Mouse (Mus musculus): ENCODE measurements at regions not wholly inside any gene's neighbourhood (a gene's known extent, or its start where the extent isn't known, plus 50 kb on each side); places are given as distances from the start of the nearest gene placed in this dataset.
A peak's percentile ranks its signal among the peaks of the same experiment; 100 is the strongest.

DNA sequence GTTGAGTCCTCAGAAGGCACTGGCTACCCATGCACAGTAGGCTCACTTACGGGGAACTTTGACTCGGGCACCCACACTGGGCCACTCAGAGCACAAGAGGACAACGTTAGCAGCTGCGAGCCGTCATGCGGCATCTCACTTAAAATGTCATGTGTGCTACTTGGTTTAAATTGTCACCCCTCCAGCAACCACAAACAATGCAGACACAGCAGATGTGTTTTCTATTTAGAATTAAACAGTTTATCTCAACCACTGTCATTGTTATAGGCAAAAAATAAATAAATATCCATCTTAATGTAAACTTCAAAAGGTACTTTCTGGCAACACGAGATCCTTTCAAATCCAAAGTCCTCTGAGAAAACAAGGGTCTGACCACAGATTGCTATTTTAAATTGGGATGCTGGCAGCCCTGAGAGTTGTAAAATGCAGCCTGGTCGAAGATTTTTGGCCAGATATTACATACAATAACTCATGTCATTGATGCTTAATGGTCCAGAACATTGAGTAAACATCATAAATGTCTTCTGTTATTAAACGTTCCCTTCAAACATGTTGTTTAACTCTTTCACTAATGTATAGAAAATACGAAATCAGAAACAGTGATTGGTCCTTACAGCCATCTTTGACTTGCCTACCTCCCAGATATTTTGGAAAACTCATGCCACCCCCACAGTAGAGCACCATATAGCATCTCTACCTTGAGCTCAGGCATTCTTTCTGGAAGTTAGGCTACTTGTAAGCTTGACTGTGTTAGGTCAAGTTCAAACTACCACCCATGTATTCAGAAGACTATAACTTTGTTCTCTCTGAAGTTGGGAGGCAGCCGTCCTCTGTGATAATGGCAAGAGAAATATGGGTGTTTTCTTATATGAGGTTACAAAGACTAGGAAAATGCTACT, 232.8 kb upstream of the Tcf21 start:
- 82% methylated on average over 11 of the region's 11 CpGs for WGBS
- ATAC-seq (ENCODE audit: low FRiP score, low read depth) = no peak
- no peak overlapping the region for H3K4me2 ChIP-seq (replicated peaks)
- no peaks in the 10 kb centered on the region for H3K4me1 ChIP-seq
- no peaks in the 10 kb centered on the region for H3K27me3 ChIP-seq (replicated peaks)
- no peak overlapping the region for H3K27ac ChIP-seq
- no peaks in the 10 kb centered on the region for H3K9me3 ChIP-seq
- no peaks in the 10 kb centered on the region for H3K36me3 ChIP-seq
- no peak overlapping the region for H3K4me3 ChIP-seq
- H3K9ac ChIP-seq = no peak overlapping the region

DNA sequence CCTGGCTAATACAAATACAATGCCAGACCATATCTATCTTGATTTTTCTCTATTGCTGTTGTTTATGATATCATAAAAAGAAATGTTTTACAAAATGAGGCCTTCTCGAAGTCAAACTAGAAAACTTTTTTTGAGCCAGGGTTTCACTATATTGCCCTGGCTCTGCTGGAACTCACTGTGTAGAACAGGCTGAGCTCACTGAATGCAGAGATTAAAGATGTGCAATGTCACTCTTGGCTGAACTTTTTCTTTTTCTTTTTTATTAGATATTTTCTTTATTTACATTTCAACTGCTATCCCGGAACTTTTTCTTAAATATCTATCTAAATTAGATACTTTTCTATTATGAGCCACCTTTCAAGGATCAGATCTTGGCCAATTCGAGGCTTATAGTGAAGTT, 224.5 kb upstream of the Tcf21 start:
- no peak overlapping the region for H3K4me3 ChIP-seq
- H3K9me3 ChIP-seq = no peaks in the 10 kb centered on the region
- no peak overlapping the region for H3K27ac ChIP-seq
- 78% methylated on average over 3 of the region's 3 CpGs for WGBS
- no peaks in the 10 kb centered on the region for H3K27me3 ChIP-seq (replicated peaks)
- H3K36me3 ChIP-seq = no peaks in the 10 kb centered on the region
- no peak overlapping the region for H3K9ac ChIP-seq
- H3K4me2 ChIP-seq (replicated peaks) = no peak overlapping the region
- ATAC-seq (ENCODE audit: low FRiP score, low read depth) = no peak
- H3K4me1 ChIP-seq = no peaks in the 10 kb centered on the region

DNA sequence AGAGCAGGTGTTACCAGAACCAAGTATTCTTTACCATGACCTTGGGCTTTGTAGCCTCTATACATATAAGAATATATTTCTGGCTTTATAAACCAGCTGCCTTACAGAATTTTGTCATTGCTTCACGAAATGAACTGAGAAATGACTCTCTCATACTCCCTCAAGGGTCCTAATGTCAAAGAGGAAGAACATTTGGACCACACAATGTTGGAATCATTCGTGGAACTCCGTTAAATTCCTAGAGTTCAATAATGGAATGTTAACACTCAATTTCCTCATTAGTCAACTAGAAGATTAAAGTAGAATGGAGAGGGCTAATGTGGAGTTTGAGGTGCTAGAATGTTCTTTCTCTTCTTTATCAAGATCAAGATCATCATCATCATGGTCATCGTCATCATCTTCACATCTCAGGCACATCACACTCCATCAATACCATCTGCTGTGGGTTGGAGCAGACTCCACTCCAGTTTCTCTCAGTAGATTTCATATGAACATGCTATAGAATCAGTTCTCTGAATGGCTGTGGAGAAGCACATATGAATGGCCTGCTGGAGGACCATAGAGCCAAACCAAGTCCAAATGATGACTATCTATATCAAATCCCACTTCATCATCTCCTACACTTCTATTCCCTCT, 211.6 kb upstream of the Tcf21 start:
- Histone ChIP-seq H3K9me3 (no peaks in the 10 kb centered on the region), H3K4me2 (replicated peaks) (no peak overlapping the region), H3K27me3 (replicated peaks) (no peaks in the 10 kb centered on the region), H3K4me1 (no peaks in the 10 kb centered on the region), H3K36me3 (no peaks in the 10 kb centered on the region), H3K27ac (no peak overlapping the region), H3K9ac (no peak overlapping the region), H3K4me3 (no peak overlapping the region)
- no peak for ATAC-seq (ENCODE audit: low FRiP score, low read depth)
- 76% methylated on average over 4 of the region's 4 CpGs for WGBS

DNA sequence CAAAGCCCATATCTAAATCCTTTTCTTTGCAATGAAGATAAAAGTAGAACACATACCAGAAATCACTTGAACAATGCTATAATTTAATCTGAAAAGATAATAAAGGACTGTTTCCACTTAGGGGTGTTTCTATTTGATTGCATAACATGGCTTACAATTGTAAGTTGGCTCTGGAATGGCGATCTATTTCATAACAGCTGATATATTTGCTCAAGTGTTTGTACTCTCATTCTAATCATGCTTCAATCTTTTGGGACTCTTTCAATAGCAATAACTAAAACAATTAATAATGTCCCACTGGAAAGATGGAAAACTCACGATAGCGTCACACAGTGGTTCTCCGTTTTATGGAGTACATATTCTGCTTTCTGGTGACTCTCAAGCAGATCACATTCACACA, 208.0 kb upstream of the Tcf21 start:
- WGBS = 87% methylated on average over 4 of the region's 4 CpGs
- H3K4me2 ChIP-seq (replicated peaks) = no peak overlapping the region
- H3K27me3 ChIP-seq (replicated peaks) = no peaks in the 10 kb centered on the region
- H3K4me1 ChIP-seq = no peaks in the 10 kb centered on the region
- H3K9me3 ChIP-seq = no peaks in the 10 kb centered on the region
- H3K4me3 ChIP-seq = no peak overlapping the region
- H3K9ac ChIP-seq = no peak overlapping the region
- no peak overlapping the region for H3K27ac ChIP-seq
- no peaks in the 10 kb centered on the region for H3K36me3 ChIP-seq
- no peak for ATAC-seq (ENCODE audit: low FRiP score, low read depth)

DNA sequence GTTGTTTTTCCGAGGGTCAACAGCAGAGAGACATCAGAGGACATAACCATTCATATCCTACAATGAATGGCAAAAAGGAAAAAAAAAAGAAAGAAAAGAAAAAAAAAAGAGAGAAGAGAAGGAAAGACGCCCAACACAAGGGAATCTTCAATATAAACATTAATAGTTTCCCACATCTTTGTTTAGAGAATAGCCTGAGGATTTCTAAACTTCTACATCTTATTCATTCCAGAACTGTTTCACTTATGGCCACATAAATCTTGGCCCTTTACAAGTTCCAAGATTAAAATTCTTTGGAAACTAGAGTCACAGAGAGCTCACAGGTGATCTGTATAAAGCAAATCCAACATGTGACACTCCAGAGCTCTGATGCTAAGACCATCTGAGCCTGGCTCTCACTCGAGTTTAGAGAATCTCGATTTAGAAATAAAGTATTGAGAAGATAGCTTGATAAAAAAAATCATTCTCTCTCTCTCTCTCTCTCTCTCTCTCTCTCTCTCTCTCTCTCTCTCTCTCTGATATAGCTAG, 197.2 kb upstream of the Tcf21 start:
- no peaks in the 10 kb centered on the region for H3K9me3 ChIP-seq
- no peak overlapping the region for H3K27ac ChIP-seq
- no peak overlapping the region for H3K4me3 ChIP-seq
- H3K4me1 ChIP-seq = 0 out of 2 replicates have a peak, but pooled peaks cover 2% of the 10 kb centered on the region
- no peaks in the 10 kb centered on the region for H3K27me3 ChIP-seq (replicated peaks)
- no peak overlapping the region for H3K9ac ChIP-seq
- H3K36me3 ChIP-seq = no peaks in the 10 kb centered on the region
- ATAC-seq (ENCODE audit: low FRiP score, low read depth) = no peak
- H3K4me2 ChIP-seq (replicated peaks) = no peak overlapping the region
- 79% methylated on average over 4 of the region's 4 CpGs for WGBS

DNA sequence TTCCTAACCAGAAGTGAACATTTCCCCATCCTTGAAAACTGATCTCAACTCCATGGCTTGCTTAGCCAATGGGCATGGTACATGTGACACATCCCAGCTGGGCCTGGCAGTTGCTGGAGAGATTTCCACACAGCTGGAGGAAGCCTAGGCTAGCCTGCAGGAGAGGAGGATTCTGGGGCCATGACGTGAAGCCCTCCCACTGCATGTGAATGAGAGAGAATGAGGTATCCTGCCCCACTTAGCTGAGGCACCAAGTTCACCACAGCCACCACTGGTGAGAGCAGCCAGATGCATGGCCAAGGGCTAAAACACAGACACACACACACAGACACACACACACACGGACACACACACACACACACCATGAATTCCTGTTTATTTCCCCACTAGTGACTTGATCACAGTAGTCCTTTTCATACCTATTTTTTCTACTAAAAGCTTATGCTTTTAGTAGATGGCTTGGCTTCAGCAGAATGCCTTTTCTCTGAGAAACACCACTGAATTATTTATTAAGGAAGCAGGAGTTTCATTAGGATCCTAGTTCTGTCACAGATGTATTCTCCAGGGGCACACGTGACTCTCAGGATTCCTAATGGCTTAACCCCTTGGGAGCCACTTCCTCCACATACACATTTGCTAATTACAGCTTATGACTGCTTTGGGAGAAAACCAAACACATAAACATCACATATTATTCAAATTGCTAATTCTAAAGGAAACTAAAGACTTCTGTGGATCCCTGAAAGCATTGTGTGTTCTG, 196.1 kb upstream of the Tcf21 start:
- WGBS = 52% methylated on average over 3 of the region's 3 CpGs
- no peak overlapping the region for H3K4me2 ChIP-seq (replicated peaks)
- no peak overlapping the region for H3K9ac ChIP-seq
- no peak overlapping the region for H3K4me3 ChIP-seq
- no peaks in the 10 kb centered on the region for H3K9me3 ChIP-seq
- H3K4me1 ChIP-seq = 0 out of 2 replicates have a peak, but pooled peaks cover 2% of the 10 kb centered on the region
- no peak overlapping the region; the same call in 1 of the 2 replicates for H3K27ac ChIP-seq
- H3K27me3 ChIP-seq (replicated peaks) = no peaks in the 10 kb centered on the region
- no peaks in the 10 kb centered on the region for H3K36me3 ChIP-seq
- peak; percentile 85 for ATAC-seq (ENCODE audit: low FRiP score, low read depth)

DNA sequence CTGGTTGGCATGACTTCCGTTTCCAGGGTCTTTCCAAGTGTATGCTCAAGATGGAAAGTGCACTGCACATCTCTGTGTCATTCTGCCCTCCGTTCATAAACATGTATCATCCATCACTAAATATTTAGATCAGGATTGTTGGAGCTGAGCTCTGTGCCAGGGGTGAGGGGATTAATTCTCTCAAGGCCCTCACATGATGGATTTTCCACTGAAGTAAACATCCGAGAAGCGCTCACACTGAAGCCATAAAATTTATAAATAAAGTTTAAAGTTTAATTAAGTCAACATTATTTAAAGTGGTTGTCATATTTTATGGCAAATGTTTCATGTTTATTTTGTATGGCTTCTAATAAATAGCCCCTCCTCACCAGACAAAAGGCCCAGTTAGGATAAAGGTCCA, 190.7 kb upstream of the Tcf21 start:
- no peak overlapping the region for H3K27ac ChIP-seq
- H3K4me3 ChIP-seq = no peak overlapping the region
- no peak overlapping the region for H3K4me2 ChIP-seq (replicated peaks)
- no peaks in the 10 kb centered on the region for H3K9me3 ChIP-seq
- H3K27me3 ChIP-seq (replicated peaks) = no peaks in the 10 kb centered on the region
- H3K9ac ChIP-seq = no peak overlapping the region
- H3K4me1 ChIP-seq = no peaks in the 10 kb centered on the region
- 76% methylated on average over 4 of the region's 4 CpGs for WGBS
- ATAC-seq (ENCODE audit: low FRiP score, low read depth) = no peak
- no peaks in the 10 kb centered on the region for H3K36me3 ChIP-seq

DNA sequence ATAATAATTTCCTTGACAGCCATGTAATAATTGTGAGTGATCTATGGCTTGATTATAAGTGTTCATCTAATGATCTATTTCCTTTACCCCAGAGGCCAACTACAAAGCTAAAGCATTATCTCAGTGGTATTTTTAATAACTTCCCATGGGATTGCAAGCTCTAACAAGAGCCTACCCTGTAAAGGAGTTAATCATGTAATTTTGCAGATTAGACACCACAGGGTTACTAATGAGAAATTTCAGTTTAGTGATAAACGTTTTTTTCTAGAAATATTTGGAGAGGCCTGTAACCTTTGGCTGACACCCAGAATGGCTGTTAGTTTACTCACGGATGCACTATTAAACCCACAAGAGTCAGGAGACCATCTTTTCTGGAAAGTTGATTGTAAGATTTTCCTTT, 190.2 kb upstream of the Tcf21 start:
- no peak for ATAC-seq (ENCODE audit: low FRiP score, low read depth)

DNA sequence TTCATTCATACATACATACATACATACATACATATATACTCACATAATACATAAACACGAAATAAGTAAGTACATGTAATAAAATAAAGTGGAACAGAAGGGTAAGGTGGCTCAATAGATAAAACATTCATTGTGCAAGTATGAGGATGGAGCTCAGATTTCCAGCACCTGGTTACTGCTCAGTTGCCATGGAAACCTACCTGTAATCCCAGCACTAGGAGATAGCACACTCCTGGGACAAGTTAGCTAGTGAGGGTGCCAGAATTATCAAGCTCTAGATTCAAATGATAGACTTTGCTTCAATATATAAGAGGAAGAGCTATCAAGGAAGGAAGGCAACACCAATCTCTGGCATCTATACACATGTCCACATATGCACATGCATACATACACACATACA, 184.8 kb upstream of the Tcf21 start:
- 86% methylated on average over 1 of the region's 1 CpGs for WGBS
- Histone ChIP-seq H3K27me3 (replicated peaks) (no peaks in the 10 kb centered on the region), H3K4me2 (replicated peaks) (no peak overlapping the region), H3K9ac (no peak overlapping the region), H3K27ac (no peak overlapping the region), H3K36me3 (no peaks in the 10 kb centered on the region), H3K4me1 (no peaks in the 10 kb centered on the region), H3K4me3 (no peak overlapping the region), H3K9me3 (no peaks in the 10 kb centered on the region)
- ATAC-seq (ENCODE audit: low FRiP score, low read depth) = no peak

More for the DNA sequence above, 190.2 kb upstream of the Tcf21 start:
- Histone ChIP-seq H3K4me1 (no peaks in the 10 kb centered on the region), H3K9ac (no peak overlapping the region), H3K36me3 (no peaks in the 10 kb centered on the region), H3K9me3 (no peaks in the 10 kb centered on the region), H3K4me3 (no peak overlapping the region), H3K4me2 (replicated peaks) (no peak overlapping the region), H3K27me3 (replicated peaks) (no peaks in the 10 kb centered on the region), H3K27ac (no peak overlapping the region)
- 70% methylated on average over 2 of the region's 2 CpGs for WGBS

DNA sequence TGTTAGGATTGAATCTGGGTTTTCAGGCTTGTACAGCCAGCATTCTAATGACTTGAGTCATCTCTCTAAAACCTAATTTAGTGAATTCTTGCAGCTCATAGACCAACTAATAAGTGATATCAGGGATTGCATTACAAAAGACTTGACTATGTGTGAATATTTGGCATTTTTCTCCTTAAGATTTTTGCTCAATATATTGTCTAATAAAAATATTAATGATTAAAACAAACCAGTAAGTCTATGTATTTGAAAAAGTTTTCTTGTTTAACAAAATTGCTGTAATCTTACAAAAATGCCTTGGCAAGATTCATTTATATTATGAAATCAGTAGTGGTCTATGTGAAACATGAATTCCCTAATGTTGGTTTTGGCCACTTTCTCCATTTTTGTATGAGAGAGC, 183.7 kb upstream of the Tcf21 start:
- no peaks in the 10 kb centered on the region for H3K27me3 ChIP-seq (replicated peaks)
- no peaks in the 10 kb centered on the region for H3K4me1 ChIP-seq
- no peaks in the 10 kb centered on the region for H3K9me3 ChIP-seq
- H3K27ac ChIP-seq = no peak overlapping the region
- no peaks in the 10 kb centered on the region for H3K36me3 ChIP-seq
- no peak overlapping the region for H3K4me3 ChIP-seq
- H3K9ac ChIP-seq = no peak overlapping the region
- no peak for ATAC-seq (ENCODE audit: low FRiP score, low read depth)
- H3K4me2 ChIP-seq (replicated peaks) = no peak overlapping the region

DNA sequence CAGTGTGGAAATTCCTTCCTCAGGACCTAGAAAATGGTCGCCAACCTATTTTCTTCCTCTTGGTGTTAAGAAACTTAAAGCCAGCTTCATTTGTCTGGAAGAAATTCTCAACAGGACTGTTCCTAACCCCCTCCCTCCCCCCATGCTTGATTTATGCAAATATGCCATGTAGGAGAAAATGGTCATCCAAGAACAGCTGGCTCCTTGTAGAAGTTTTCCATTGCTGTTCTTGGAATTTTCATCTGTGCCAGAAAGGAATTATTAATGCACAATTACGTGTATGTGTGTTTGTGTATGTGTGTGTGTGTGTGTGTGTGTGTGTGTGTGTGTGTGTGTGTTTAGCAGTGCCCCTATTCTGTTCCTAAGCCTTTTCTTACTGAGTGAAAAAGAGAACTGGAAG, 178.6 kb upstream of the Tcf21 start:
- Histone ChIP-seq H3K4me3 (no peak overlapping the region), H3K4me1 (no peaks in the 10 kb centered on the region), H3K4me2 (replicated peaks) (no peak overlapping the region), H3K9ac (no peak overlapping the region), H3K27me3 (replicated peaks) (no peaks in the 10 kb centered on the region), H3K27ac (no peak overlapping the region), H3K36me3 (no peaks in the 10 kb centered on the region), H3K9me3 (no peaks in the 10 kb centered on the region)
- no peak for ATAC-seq (ENCODE audit: low FRiP score, low read depth)
- 85% methylated on average over 2 of the region's 2 CpGs for WGBS

DNA sequence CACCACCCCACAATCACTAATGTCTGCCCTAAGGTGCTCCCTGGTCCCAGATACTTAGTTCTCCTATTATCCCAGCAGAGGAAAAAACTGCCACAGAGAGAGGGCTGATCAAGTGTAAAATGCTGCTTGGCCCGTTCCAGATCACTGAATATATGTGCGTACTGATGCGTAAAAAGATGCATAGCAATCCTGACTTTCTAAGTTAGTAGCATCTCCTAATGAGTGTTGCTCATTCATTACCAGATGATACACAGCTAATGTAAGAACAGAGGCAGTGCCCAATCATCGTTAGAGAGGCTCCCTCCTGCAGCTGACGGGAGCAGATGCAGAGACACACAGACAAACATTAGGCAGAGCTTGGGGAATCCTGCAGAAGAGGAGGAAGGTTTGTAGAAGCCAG, 177.6 kb upstream of the Tcf21 start:
- Histone ChIP-seq H3K4me1 (no peaks in the 10 kb centered on the region), H3K4me3 (no peak overlapping the region), H3K9me3 (no peaks in the 10 kb centered on the region), H3K27me3 (replicated peaks) (no peaks in the 10 kb centered on the region), H3K4me2 (replicated peaks) (no peak overlapping the region), H3K9ac (no peak overlapping the region), H3K27ac (no peak overlapping the region), H3K36me3 (no peaks in the 10 kb centered on the region)
- WGBS = 84% methylated on average over 5 of the region's 5 CpGs
- no peak for ATAC-seq (ENCODE audit: low FRiP score, low read depth)
